Mouse (Mus musculus): ENCODE data around the gene Zfp213.

GRCm38 (mm10) chr17:23539608-23540007, 24.4 kb downstream of the Zfp213 start:
- TF ChIP-seq EP300 (IDR thresholded peaks at IDR 0.05; ENCODE audit: low read depth in 1 of 2, low read length in 2 of 2): no peak
- TF ChIP-seq CTCF (IDR thresholded peaks at IDR 0.05 in 2 of 3, conservative IDR thresholded peaks at IDR 0.05 in 1 of 3; ENCODE audit: control insufficient read depth in 1 of 3, insufficient read depth in 1 of 3, low read depth in 2 of 3, low read length in 3 of 3, poor library complexity in 1 of 3, severe bottlenecking in 1 of 3): no peak
- TF ChIP-seq RAD21 (IDR thresholded peaks at IDR 0.05; ENCODE audit: low read depth, low read length): no peak
- no peak for TF ChIP-seq POLR2A (IDR thresholded peaks at IDR 0.05; ENCODE audit: control insufficient read depth in 1 of 2, insufficient read depth in 1 of 2, low read depth in 1 of 2, low read length in 2 of 2, poor library complexity in 1 of 2)
- TF ChIP-seq JUND (IDR thresholded peaks at IDR 0.05; ENCODE audit: low read depth, low read length): no peak
- no peak for TF ChIP-seq ZKSCAN1 (IDR thresholded peaks at IDR 0.05; ENCODE audit: low read depth, low read length)
- TF ChIP-seq SIN3A (IDR thresholded peaks at IDR 0.05; ENCODE audit: low read length): no peak
- TF ChIP-seq SMC3 (IDR thresholded peaks at IDR 0.05; ENCODE audit: low read depth, low read length): no peak
- no peak for TF ChIP-seq RCOR1 (IDR thresholded peaks at IDR 0.05; ENCODE audit: low read depth, low read length)
- no peak for TF ChIP-seq ZMIZ1 (IDR thresholded peaks at IDR 0.05; ENCODE audit: low read depth, low read length)
- TF ChIP-seq MYC (IDR thresholded peaks at IDR 0.05; ENCODE audit: low read depth, low read length): no peak
- TF ChIP-seq CHD1 (IDR thresholded peaks at IDR 0.05; ENCODE audit: low read depth, low read length): no peak
- TF ChIP-seq UBTF (IDR thresholded peaks at IDR 0.05; ENCODE audit: borderline replicate concordance, insufficient read depth, low read depth, low read length): no peak
- no peak for TF ChIP-seq TCF12 (IDR thresholded peaks at IDR 0.05; ENCODE audit: low read depth, low read length)

Measured in MEL (cell line).